Mouse (Mus musculus) olfactory bulb, adult 2 months (tissue): Measurements from ENCODE around the gene Fbln7.

Experiments used
- CTCF ChIP-seq: fragments of 200-500 bp; IDR thresholded peaks from 2 replicates; pipeline ENCODE4 v1.5.1; 2012; ENCODE audit warnings: low read depth, mild to moderate bottlenecking, low read length, moderate library complexity; ENCODE audit not compliant: insufficient read depth
- POLR2A ChIP-seq: fragments of 200-500 bp; IDR thresholded peaks from 2 replicates; pipeline ENCODE4 v1.6.1; 2012; ENCODE audit warnings: mild to moderate bottlenecking, low read depth, low read length, moderate library complexity; ENCODE audit not compliant: insufficient read depth

DNA sequence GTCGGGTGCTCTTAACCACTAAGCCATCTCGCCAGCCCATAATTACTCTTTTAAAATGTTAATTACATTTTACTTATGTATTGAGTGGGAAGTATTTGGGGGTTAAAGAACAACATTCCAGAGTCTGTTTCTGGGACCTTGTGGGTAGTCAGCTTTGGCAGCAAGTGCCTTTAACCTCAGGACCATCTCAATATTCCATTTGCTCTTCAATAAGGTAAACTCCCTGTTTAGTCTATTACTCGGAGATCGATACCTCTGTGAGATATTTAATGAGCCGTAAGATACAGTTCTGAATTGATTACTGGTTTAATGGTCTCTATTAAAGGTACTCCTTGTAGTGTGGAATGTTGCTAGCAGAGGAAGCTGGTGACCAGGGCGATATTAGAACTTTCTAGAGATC, 45.9 kb upstream of the Fbln7 start:
- TF ChIP-seq POLR2A (no peak), CTCF (no peak)
